Mouse (Mus musculus) liver, adult 2 months (tissue): ENCODE results near the gene Peli1.
A peak's percentile ranks its signal among the peaks of the same experiment; 100 is the strongest.

ENCODE experiments used
- CTCF ChIP-seq: fragments of 200-500 bp; IDR thresholded peaks from 2 replicates; pipeline ENCODE4 v1.5.1; 2011; ENCODE audit warnings: low read depth, low read length, control low read depth
- POLR2A ChIP-seq: fragments of 200-500 bp; IDR thresholded peaks from 2 replicates; pipeline ENCODE4 v1.6.1; 2011; ENCODE audit warnings: low read length, control low read depth; ENCODE audit not compliant: insufficient read depth; ENCODE audit errors: extremely low read depth

DNA sequence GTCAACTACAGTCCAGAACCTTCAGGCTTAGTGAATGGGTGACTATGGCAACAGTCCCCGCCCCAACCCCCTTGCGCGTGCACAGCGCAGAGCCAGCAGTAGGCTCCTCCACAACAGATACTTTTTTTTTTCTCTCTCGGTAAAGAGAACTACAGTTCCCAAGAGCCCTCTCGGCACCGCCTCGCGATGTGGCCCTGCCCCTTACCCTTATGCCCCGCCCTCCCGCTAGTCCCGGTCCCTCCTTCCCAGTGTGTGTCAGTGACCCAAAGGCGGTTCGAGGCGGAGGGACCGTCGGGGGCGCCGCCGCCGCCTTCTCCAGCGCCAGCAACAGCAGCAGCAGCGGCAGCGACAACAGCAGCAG is at the start of gene Peli1:
- TF ChIP-seq CTCF: no peak
- TF ChIP-seq POLR2A: peak; percentile 98
